Mouse (Mus musculus): Measurements from ENCODE around the gene Dnah2. TPM values are rescaled to one million over a fixed set of nuclear protein-coding genes. Genes with fewer than 3 reads are reported as not detected.

Gene Dnah2
- polyA plus RNA-seq (2015; fragmentation: Nextera tagmentation; extraction: Ambion mirVana) = 0.77 and 0.87 TPM in 2 replicates

GRCm38 (mm10) chr11:69549060-69549656, at the start of gene Dnah2:
Gene Dnah2, minus strand, starts transcription at chr11:69549110.
- Histone ChIP-seq H3K4me3 (replicated peaks) (no peak within 1 kb of the TSS), H3K4me1 (replicated peaks) (peaks cover 30% of the 10 kb centered on the region), H3K36me3 (no peaks in the 10 kb centered on the region), H3K27me3 (replicated peaks) (no peaks in the 10 kb centered on the region), H3K4me2 (replicated peaks) (peak within 1 kb of the TSS; percentile 86; the same call in 1 of the 2 replicates), H3K9me3 (no peaks in the 10 kb centered on the region), H3K9ac (no peak within 1 kb of the TSS), H3K27ac (no peak within 1 kb of the TSS)
- WGBS = 37% methylated on average over 12 of the region's 12 CpGs
- no peak for ATAC-seq

GRCm38 (mm10) chr11:69594853-69595252, 45.9 kb upstream of the Dnah2 start:
- Histone ChIP-seq H3K27me3 (replicated peaks) (no peaks in the 10 kb centered on the region), H3K4me2 (replicated peaks) (no peak overlapping the region), H3K4me3 (replicated peaks) (no peak overlapping the region), H3K9ac (no peak overlapping the region), H3K4me1 (replicated peaks) (peaks cover 7% of the 10 kb centered on the region), H3K27ac (no peak overlapping the region), H3K9me3 (no peaks in the 10 kb centered on the region), H3K36me3 (peaks cover 13% of the 10 kb centered on the region; the same call in 1 of the 2 replicates)
- 96% methylated on average over 6 of the region's 6 CpGs for WGBS
- ATAC-seq = no peak

- no peak for ATAC-seq
- no peak overlapping the region for H3K4me3 ChIP-seq (replicated peaks)
- H3K27ac ChIP-seq = no peak overlapping the region
- H3K9ac ChIP-seq = no peak overlapping the region
- WGBS = 82% methylated on average over 4 of the region's 4 CpGs
- peaks cover 33% of the 10 kb centered on the region for H3K36me3 ChIP-seq
- no peaks in the 10 kb centered on the region for H3K9me3 ChIP-seq
- H3K4me2 ChIP-seq (replicated peaks) = no peak overlapping the region
- no peaks in the 10 kb centered on the region for H3K27me3 ChIP-seq (replicated peaks)
- H3K4me1 ChIP-seq (replicated peaks) = no peaks in the 10 kb centered on the region
Observed at GRCm38 (mm10) chr11:69592799-69593198, 43.9 kb upstream of the Dnah2 start.

GRCm38 (mm10) chr11:69591899-69592637, 43.2 kb upstream of the Dnah2 start:
- Histone ChIP-seq H3K4me2 (replicated peaks) (no peak overlapping the region), H3K9ac (no peak overlapping the region), H3K27me3 (replicated peaks) (no peaks in the 10 kb centered on the region), H3K36me3 (peaks cover 39% of the 10 kb centered on the region), H3K4me1 (replicated peaks) (no peaks in the 10 kb centered on the region), H3K9me3 (no peaks in the 10 kb centered on the region), H3K4me3 (replicated peaks) (no peak overlapping the region), H3K27ac (no peak overlapping the region)
- no peak for ATAC-seq
- 76% methylated on average over 7 of the region's 7 CpGs for WGBS

- no peak overlapping the region for H3K9ac ChIP-seq
- no peak overlapping the region for H3K4me3 ChIP-seq (replicated peaks)
- 87% methylated on average over 3 of the region's 3 CpGs for WGBS
- H3K36me3 ChIP-seq = peaks cover 39% of the 10 kb centered on the region
- no peaks in the 10 kb centered on the region for H3K27me3 ChIP-seq (replicated peaks)
- H3K27ac ChIP-seq = no peak overlapping the region
- no peaks in the 10 kb centered on the region for H3K9me3 ChIP-seq
- no peaks in the 10 kb centered on the region for H3K4me1 ChIP-seq (replicated peaks)
- ATAC-seq = no peak
- no peak overlapping the region for H3K4me2 ChIP-seq (replicated peaks)
Observed at GRCm38 (mm10) chr11:69591424-69591823, 42.5 kb upstream of the Dnah2 start.

- no peak for ATAC-seq
- H3K27me3 ChIP-seq (replicated peaks) = no peaks in the 10 kb centered on the region
- peaks cover 39% of the 10 kb centered on the region for H3K36me3 ChIP-seq
- no peak overlapping the region for H3K27ac ChIP-seq
- WGBS = 95% methylated on average over 8 of the region's 8 CpGs
- no peak overlapping the region for H3K9ac ChIP-seq
- H3K4me3 ChIP-seq (replicated peaks) = no peak overlapping the region
- H3K4me1 ChIP-seq (replicated peaks) = no peaks in the 10 kb centered on the region
- H3K9me3 ChIP-seq = no peaks in the 10 kb centered on the region
- H3K4me2 ChIP-seq (replicated peaks) = no peak overlapping the region
Observed at GRCm38 (mm10) chr11:69590622-69591021, 41.7 kb upstream of the Dnah2 start.

GRCm38 (mm10) chr11:69589207-69589834, 40.4 kb upstream of the Dnah2 start:
- Histone ChIP-seq H3K9ac (no peak overlapping the region), H3K36me3 (peaks cover 39% of the 10 kb centered on the region), H3K4me1 (replicated peaks) (no peaks in the 10 kb centered on the region), H3K4me2 (replicated peaks) (no peak overlapping the region), H3K4me3 (replicated peaks) (no peak overlapping the region), H3K27ac (no peak overlapping the region), H3K9me3 (no peaks in the 10 kb centered on the region), H3K27me3 (replicated peaks) (no peaks in the 10 kb centered on the region)
- 89% methylated on average over 22 of the region's 22 CpGs for WGBS
- no peak for ATAC-seq

GRCm38 (mm10) chr11:69585718-69586325, 36.9 kb upstream of the Dnah2 start:
- Histone ChIP-seq H3K36me3 (peaks cover 30% of the 10 kb centered on the region), H3K9me3 (no peaks in the 10 kb centered on the region), H3K9ac (no peak overlapping the region), H3K4me2 (replicated peaks) (no peak overlapping the region), H3K27me3 (replicated peaks) (no peaks in the 10 kb centered on the region), H3K4me3 (replicated peaks) (no peak overlapping the region), H3K27ac (no peak overlapping the region), H3K4me1 (replicated peaks) (peaks cover 13% of the 10 kb centered on the region)
- ATAC-seq = no peak
- WGBS = 76% methylated on average over 7 of the region's 7 CpGs

GRCm38 (mm10) chr11:69584937-69585336, 36.0 kb upstream of the Dnah2 start:
- no peak for ATAC-seq
- 96% methylated on average over 13 of the region's 13 CpGs for WGBS

GRCm38 (mm10) chr11:69584008-69584407, 35.1 kb upstream of the Dnah2 start:
- no peak overlapping the region for H3K4me2 ChIP-seq (replicated peaks)
- H3K4me1 ChIP-seq (replicated peaks) = peaks cover 13% of the 10 kb centered on the region
- H3K36me3 ChIP-seq = peaks cover 18% of the 10 kb centered on the region
- no peaks in the 10 kb centered on the region for H3K9me3 ChIP-seq
- no peak overlapping the region for H3K9ac ChIP-seq
- 84% methylated on average over 7 of the region's 7 CpGs for WGBS
- no peak for ATAC-seq
- no peak overlapping the region for H3K27ac ChIP-seq
- H3K27me3 ChIP-seq (replicated peaks) = no peaks in the 10 kb centered on the region
- no peak overlapping the region for H3K4me3 ChIP-seq (replicated peaks)

More at GRCm38 (mm10) chr11:69584937-69585336, 36.0 kb upstream of the Dnah2 start:
- H3K9ac ChIP-seq = no peak overlapping the region
- H3K9me3 ChIP-seq = no peaks in the 10 kb centered on the region
- H3K27ac ChIP-seq = no peak overlapping the region
- H3K27me3 ChIP-seq (replicated peaks) = no peaks in the 10 kb centered on the region
- no peak overlapping the region for H3K4me3 ChIP-seq (replicated peaks)
- H3K4me2 ChIP-seq (replicated peaks) = no peak overlapping the region
- peaks cover 13% of the 10 kb centered on the region for H3K4me1 ChIP-seq (replicated peaks)
- H3K36me3 ChIP-seq = peaks cover 26% of the 10 kb centered on the region

GRCm38 (mm10) chr11:69582230-69582805, 33.4 kb upstream of the Dnah2 start:
- H3K4me1 ChIP-seq (replicated peaks) = peaks cover 24% of the 10 kb centered on the region
- H3K36me3 ChIP-seq = peaks cover under 1% of the 10 kb centered on the region; the same call in 1 of the 2 replicates
- H3K4me3 ChIP-seq (replicated peaks) = peak overlapping the region; percentile 64; the same call in 1 of the 2 replicates
- ATAC-seq = no peak
- H3K4me2 ChIP-seq (replicated peaks) = peak overlapping the region; percentile 83
- peak overlapping the region; percentile 30; the same call in 1 of the 2 replicates for H3K9ac ChIP-seq
- 0 out of 2 replicates have a peak overlapping the region, but pooled peaks have one; percentile 17 for H3K27ac ChIP-seq
- no peaks in the 10 kb centered on the region for H3K9me3 ChIP-seq
- WGBS = 60% methylated on average over 9 of the region's 9 CpGs
- H3K27me3 ChIP-seq (replicated peaks) = no peaks in the 10 kb centered on the region

GRCm38 (mm10) chr11:69581814-69582213, 32.9 kb upstream of the Dnah2 start:
- peaks cover 28% of the 10 kb centered on the region for H3K4me1 ChIP-seq (replicated peaks)
- H3K27me3 ChIP-seq (replicated peaks) = no peaks in the 10 kb centered on the region
- H3K9ac ChIP-seq = peak overlapping the region; percentile 55
- H3K9me3 ChIP-seq = no peaks in the 10 kb centered on the region
- under 1% methylated on average over 8 of the region's 8 CpGs for WGBS
- H3K4me2 ChIP-seq (replicated peaks) = peak overlapping the region; percentile 83
- H3K36me3 ChIP-seq = no peaks in the 10 kb centered on the region
- ATAC-seq = no peak
- H3K4me3 ChIP-seq (replicated peaks) = peak overlapping the region; percentile 64
- peak overlapping the region; percentile 94 for H3K27ac ChIP-seq
